Mouse (Mus musculus): ENCODE measurements around the gene Aurkaip1. TPM values are rescaled to one million over a fixed set of nuclear protein-coding genes. Genes with fewer than 3 reads are reported as not detected.

Gene Aurkaip1
- total and polyA plus RNA-seq, 2 experiments from 2014 or later, result 93.0 to 148 TPM

DNA sequence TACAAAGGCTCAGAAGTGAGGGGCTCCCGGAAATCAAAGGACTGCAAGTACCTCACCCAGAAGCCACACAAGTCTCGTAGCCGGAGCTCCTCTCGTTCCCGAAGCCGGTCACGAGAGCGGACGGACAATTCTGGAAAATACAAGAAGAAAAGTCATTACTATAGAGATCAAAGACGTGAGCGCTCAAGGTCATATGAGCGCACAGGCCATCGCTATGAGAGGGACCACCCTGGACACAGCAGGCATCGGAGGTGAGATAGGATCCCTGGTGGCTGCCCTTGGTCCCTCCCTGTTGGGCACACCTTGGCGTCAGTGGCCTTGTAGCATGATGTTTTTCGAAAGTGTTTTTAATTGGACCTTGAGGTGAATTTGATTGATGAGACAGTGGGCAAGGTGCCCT lies 7.6 kb upstream of the Aurkaip1 start:
- peaks cover 76% of the 10 kb centered on the region for H3K36me3 ChIP-seq (ENCODE audit: insufficient read depth)

DNA sequence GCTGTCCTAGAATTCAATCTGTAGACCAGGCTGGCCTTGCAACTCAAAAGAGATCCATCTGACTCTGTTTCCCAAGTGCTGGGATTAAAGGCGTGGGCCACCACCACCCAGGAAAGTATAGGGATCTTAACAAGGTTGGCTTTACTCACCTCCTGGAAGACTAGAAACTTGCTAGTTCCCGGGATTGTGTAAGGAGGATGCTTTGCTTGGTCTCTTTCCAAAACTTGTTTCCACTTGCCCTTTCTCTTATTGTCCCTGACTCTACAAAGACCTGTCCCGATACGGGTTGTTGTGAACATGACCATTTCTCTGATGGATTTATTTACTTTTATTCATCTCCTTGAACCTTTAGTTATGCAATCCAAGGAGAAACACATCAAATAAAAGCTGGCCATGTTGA lies 1.2 kb upstream of the Aurkaip1 start:
- no peak for TF ChIP-seq CTCF (IDR thresholded peaks at IDR 0.05; ENCODE audit: low read depth)
- WGBS, result 89% methylated on average over 4 of the region's 4 CpGs
- no peak overlapping the region for H3K9ac ChIP-seq
- H3K4me2 ChIP-seq (ENCODE audit: low read depth), result no peak overlapping the region
- H3K36me3 ChIP-seq (ENCODE audit: insufficient read depth), result peaks cover 24% of the 10 kb centered on the region
- no peak overlapping the region for H3K27ac ChIP-seq (ENCODE audit: low read depth, low read length)
- H3K4me3 ChIP-seq (ENCODE audit: low read depth, low read length), result no peak overlapping the region
- DNase-seq (no peak), ATAC-seq (no peak)
- H3K27me3 ChIP-seq (ENCODE audit: insufficient read depth, low read length), result no peaks in the 10 kb centered on the region
- no peaks in the 10 kb centered on the region for H3K9me3 ChIP-seq (ENCODE audit: low read length)
- 0 out of 2 replicates have a peak, but pooled peaks cover 8% of the 10 kb centered on the region for H3K4me1 ChIP-seq (ENCODE audit: insufficient read depth)

More for the DNA sequence above, 7.6 kb upstream of the Aurkaip1 start:
- Histone ChIP-seq H3K27ac (ENCODE audit: low read depth, low read length) (no peak overlapping the region), H3K4me3 (ENCODE audit: low read depth, low read length) (no peak overlapping the region), H3K27me3 (ENCODE audit: insufficient read depth, low read length) (no peaks in the 10 kb centered on the region), H3K9me3 (ENCODE audit: low read length) (no peaks in the 10 kb centered on the region), H3K9ac (no peak overlapping the region), H3K4me1 (ENCODE audit: insufficient read depth) (no peaks in the 10 kb centered on the region), H3K4me2 (ENCODE audit: low read depth) (no peak overlapping the region)
- TF ChIP-seq CTCF (IDR thresholded peaks at IDR 0.05; ENCODE audit: low read depth), result no peak
- DNase-seq (no peak), ATAC-seq (no peak)
- 94% methylated on average over 16 of the region's 16 CpGs for WGBS

DNA sequence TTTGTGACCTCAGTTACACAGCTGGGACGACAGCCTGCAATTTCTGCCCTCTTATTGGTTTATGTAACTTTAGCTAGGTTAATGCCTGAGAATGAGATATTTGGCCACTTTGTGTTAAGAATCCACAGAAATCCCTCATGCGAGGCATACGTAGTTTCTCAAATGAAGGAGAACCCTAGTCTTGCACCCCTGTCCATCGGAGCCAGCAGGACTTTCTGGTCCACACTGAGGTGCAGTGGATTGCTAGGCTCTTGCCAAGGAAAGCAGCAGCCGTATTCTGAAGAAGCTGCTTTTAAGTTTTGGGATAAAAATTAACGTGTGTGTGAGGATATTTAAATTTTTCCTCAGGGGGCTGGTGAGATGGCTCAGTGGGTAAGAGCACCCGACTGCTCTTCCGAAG lies 476 bp upstream of the Aurkaip1 start:
- Histone ChIP-seq H3K27ac (ENCODE audit: low read depth, low read length) (no peak overlapping the region), H3K36me3 (ENCODE audit: insufficient read depth) (peaks cover 19% of the 10 kb centered on the region), H3K4me1 (ENCODE audit: insufficient read depth) (0 out of 2 replicates have a peak, but pooled peaks cover 8% of the 10 kb centered on the region), H3K9me3 (ENCODE audit: low read length) (no peaks in the 10 kb centered on the region), H3K9ac (no peak overlapping the region), H3K4me2 (ENCODE audit: low read depth) (peak overlapping the region; percentile 81), H3K27me3 (ENCODE audit: insufficient read depth, low read length) (no peaks in the 10 kb centered on the region), H3K4me3 (ENCODE audit: low read depth, low read length) (peak overlapping the region; percentile 71)
- WGBS, result 57% methylated on average over 8 of the region's 8 CpGs
- no peak for DNase-seq
- TF ChIP-seq CTCF (IDR thresholded peaks at IDR 0.05; ENCODE audit: low read depth), result no peak
- ATAC-seq, result no peak

DNA sequence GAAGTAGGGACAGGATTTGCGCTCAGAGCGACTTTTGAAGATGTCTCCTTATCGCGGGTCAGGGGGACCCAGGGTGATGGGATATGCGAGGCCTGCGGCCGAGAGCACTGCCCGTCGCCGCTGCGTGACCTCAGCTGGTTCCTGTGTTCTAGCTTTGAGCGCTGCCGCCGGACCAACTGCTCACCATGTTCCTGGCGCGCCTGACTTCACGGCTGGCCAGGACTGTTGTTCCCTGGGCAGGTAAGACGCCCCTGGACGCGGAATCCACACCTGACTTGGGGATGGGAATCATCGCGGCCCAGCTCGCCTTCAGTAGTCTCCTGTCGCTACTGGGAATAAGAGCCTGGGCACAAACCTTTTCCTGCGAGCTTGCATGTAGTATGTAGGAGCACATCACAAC lies 759 bp downstream of the Aurkaip1 start:
- Histone ChIP-seq H3K9me3 (ENCODE audit: low read length) (no peaks in the 10 kb centered on the region), H3K27ac (ENCODE audit: low read depth, low read length) (peak overlapping the region; percentile 86), H3K4me3 (ENCODE audit: low read depth, low read length) (peak overlapping the region; percentile 71), H3K9ac (peak overlapping the region; percentile 69), H3K36me3 (ENCODE audit: insufficient read depth) (peaks cover 10% of the 10 kb centered on the region), H3K4me2 (ENCODE audit: low read depth) (peak overlapping the region; percentile 81), H3K4me1 (ENCODE audit: insufficient read depth) (0 out of 2 replicates have a peak, but pooled peaks cover 8% of the 10 kb centered on the region), H3K27me3 (ENCODE audit: insufficient read depth, low read length) (no peaks in the 10 kb centered on the region)
- 3% methylated on average over 25 of the region's 25 CpGs for WGBS
- TF ChIP-seq CTCF (IDR thresholded peaks at IDR 0.05; ENCODE audit: low read depth), result no peak
- no peak for DNase-seq
- no peak; the same call in 1 of the 2 replicates for ATAC-seq

DNA sequence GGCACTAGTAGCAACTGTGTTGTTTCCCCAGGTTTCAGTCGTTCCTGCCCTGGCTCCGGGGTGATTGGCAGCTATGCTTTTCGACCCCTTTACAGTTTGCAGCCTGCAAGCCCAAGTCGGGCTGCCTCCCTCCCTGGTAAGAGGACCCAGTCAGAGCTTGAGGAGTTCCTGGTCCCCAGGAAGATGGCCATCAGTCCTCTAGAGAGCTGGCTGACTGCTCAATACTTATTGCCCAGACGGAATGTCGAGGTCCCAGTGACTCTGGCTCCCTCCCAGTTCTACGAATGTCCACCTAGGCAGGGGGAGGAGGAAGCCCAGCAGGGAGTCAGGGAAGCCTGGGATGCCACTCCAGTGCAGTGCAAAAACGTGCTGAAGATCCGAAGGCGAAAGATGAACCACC lies 1.2 kb downstream of the Aurkaip1 start:
- no peak for TF ChIP-seq CTCF (IDR thresholded peaks at IDR 0.05; ENCODE audit: low read depth)
- Histone ChIP-seq H3K36me3 (ENCODE audit: insufficient read depth) (peaks cover 7% of the 10 kb centered on the region; the same call in 1 of the 2 replicates), H3K27me3 (ENCODE audit: insufficient read depth, low read length) (no peaks in the 10 kb centered on the region), H3K4me3 (ENCODE audit: low read depth, low read length) (peak overlapping the region; percentile 71), H3K4me1 (ENCODE audit: insufficient read depth) (0 out of 2 replicates have a peak, but pooled peaks cover 8% of the 10 kb centered on the region), H3K9me3 (ENCODE audit: low read length) (no peaks in the 10 kb centered on the region), H3K4me2 (ENCODE audit: low read depth) (peak overlapping the region; percentile 81), H3K9ac (peak overlapping the region; percentile 69), H3K27ac (ENCODE audit: low read depth, low read length) (no peak overlapping the region)
- no peak for ATAC-seq
- DNase-seq, result no peak
- 55% methylated on average over 10 of the region's 10 CpGs for WGBS

DNA sequence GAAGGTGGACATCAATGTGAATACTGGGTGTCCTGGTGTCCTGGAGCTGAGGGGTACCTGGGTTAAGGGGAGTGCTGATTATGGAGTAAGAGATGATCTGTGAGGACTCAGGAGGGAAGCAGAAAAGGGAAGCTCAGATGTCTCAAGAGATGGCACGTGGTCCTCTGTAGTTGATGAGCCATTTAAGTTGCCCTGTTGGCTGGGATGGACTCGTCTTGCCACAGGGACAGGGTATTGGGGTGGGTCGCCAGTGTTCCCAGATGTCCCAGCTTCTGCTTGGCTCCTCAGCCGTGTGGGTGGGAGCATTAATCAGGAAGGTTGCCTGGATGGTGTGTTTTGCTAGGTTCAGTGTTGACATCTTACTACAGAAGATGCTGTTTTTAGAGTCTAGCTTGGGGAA lies 2.2 kb downstream of the Aurkaip1 start:
- DNase-seq (no peak), ATAC-seq (no peak)
- 0 out of 2 replicates have a peak, but pooled peaks cover 8% of the 10 kb centered on the region for H3K4me1 ChIP-seq (ENCODE audit: insufficient read depth)
- H3K9ac ChIP-seq, result no peak overlapping the region
- H3K36me3 ChIP-seq (ENCODE audit: insufficient read depth), result peaks cover 7% of the 10 kb centered on the region; the same call in 1 of the 2 replicates
- no peaks in the 10 kb centered on the region for H3K9me3 ChIP-seq (ENCODE audit: low read length)
- WGBS, result 87% methylated on average over 4 of the region's 4 CpGs
- no peak for TF ChIP-seq CTCF (IDR thresholded peaks at IDR 0.05; ENCODE audit: low read depth)
- H3K4me3 ChIP-seq (ENCODE audit: low read depth, low read length), result no peak overlapping the region
- no peak overlapping the region for H3K4me2 ChIP-seq (ENCODE audit: low read depth)
- H3K27ac ChIP-seq (ENCODE audit: low read depth, low read length), result no peak overlapping the region
- no peaks in the 10 kb centered on the region for H3K27me3 ChIP-seq (ENCODE audit: insufficient read depth, low read length)

DNA sequence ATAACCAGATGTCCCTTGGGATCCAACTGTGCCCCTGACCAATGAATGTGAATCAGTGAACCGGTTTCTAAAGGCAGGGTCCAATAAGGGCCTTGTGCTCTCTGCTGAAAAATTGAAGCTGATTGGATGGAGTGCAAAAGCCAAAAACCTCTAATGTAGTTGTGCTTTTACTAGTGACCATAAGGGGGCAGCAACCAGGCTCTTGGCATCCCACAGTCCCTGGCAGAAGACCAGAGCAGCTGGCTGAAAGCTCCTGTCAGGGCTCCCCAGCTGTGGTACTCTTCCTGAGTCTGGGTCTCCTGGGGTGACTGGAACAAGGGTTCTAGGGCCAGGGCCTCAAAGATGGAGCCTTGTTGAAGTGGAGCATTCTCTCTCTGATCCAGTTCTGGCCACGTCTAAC lies 2.8 kb downstream of the Aurkaip1 start:
- Histone ChIP-seq H3K9me3 (ENCODE audit: low read length) (no peaks in the 10 kb centered on the region), H3K9ac (no peak overlapping the region), H3K27ac (ENCODE audit: low read depth, low read length) (peak overlapping the region; percentile 15; the same call in 1 of the 2 replicates), H3K4me3 (ENCODE audit: low read depth, low read length) (no peak overlapping the region), H3K4me2 (ENCODE audit: low read depth) (no peak overlapping the region), H3K27me3 (ENCODE audit: insufficient read depth, low read length) (no peaks in the 10 kb centered on the region), H3K4me1 (ENCODE audit: insufficient read depth) (0 out of 2 replicates have a peak, but pooled peaks cover 8% of the 10 kb centered on the region), H3K36me3 (ENCODE audit: insufficient read depth) (peaks cover 7% of the 10 kb centered on the region; the same call in 1 of the 2 replicates)
- peak; percentile 69 for TF ChIP-seq CTCF (IDR thresholded peaks at IDR 0.05; ENCODE audit: low read depth)
- ATAC-seq (peak; percentile 6), DNase-seq (peak; percentile 79)
- 35% methylated on average over 2 of the region's 2 CpGs for WGBS
